8 mouse cellular contexts compared by ENCODE assay signal in the genomic region with DNA sequence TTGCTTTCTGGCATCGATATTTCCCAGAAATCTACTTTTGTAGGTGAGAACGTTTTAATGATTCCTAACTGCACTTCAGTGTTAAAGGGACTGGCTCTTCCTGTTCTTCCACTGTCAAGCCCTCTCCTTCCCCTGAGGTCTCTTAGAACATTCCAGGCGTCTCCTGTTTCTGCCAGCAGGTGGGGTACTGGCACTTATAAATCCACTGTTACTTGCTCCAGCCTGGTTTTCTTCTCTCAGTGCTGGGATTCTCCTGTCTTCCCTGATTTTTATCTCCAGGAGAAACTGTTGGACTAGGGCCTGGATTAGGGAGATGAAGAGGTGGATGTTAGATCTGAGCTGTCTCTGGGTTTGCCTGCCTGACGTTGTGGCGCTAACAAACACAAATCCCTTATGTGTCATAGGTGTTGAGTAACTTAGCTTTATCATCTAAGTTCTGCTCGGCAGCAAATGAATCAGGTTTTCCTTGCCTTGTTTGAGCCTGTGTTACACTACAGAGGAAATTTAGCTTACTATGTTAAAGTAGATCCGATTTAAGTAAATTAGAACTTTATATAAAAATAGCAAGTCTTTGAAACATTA. TPM values are rescaled to one million over a fixed set of nuclear protein-coding genes. Genes with fewer than 3 reads are reported as not detected.
DNase-seq lines count a peak whose midpoint lies in the region; ATAC-seq and TF ChIP-seq lines count a peak whose summit lies in the region.

No protein-coding gene starts in this region.

- 35% methylated on average over 7 of the region's 7 CpGs for WGBS in heart, embryonic 10.5 days
- 37% methylated on average over 7 of the region's 7 CpGs for WGBS in liver, embryonic 14.5 days (ENCODE audit: insufficient replicate concordance)

- H3K36me3 ChIP-seq in heart, embryonic 10.5 days, result no peaks in the 10 kb centered on the region
- H3K36me3 ChIP-seq in liver, embryonic 14.5 days (replicated peaks; ENCODE audit: control insufficient read depth, insufficient read depth, low read depth), result no peaks in the 10 kb centered on the region

- ATAC-seq in liver, embryonic 14.5 days (ENCODE audit: insufficient read depth), result no peak

- no peak overlapping the region for H3K4me2 ChIP-seq in liver, embryonic 14.5 days (ENCODE audit: low read depth)

- H3K9ac ChIP-seq in liver, embryonic 14.5 days (replicated peaks), result no peak overlapping the region

- peak; percentile 49 for TF ChIP-seq CTCF in liver, embryonic 14.5 days (IDR thresholded peaks at IDR 0.05; ENCODE audit: low read depth)

- no peaks in the 10 kb centered on the region; the same call in 1 of the 2 replicates for H3K4me1 ChIP-seq in heart, embryonic 10.5 days
- H3K4me1 ChIP-seq in liver, embryonic 14.5 days (replicated peaks; ENCODE audit: control insufficient read depth in 2 of 2, insufficient read depth in 2 of 2, low read length in 1 of 2), result no peaks in the 10 kb centered on the region; a peak in 1 of 4 replicates

- H3K27me3 ChIP-seq in heart, embryonic 10.5 days (ENCODE audit: insufficient read depth, poor library complexity, severe bottlenecking), result no peaks in the 10 kb centered on the region
- H3K27me3 ChIP-seq in liver, embryonic 14.5 days (ENCODE audit: control insufficient read depth, insufficient read depth, low read length), result no peaks in the 10 kb centered on the region

- no peak for TF ChIP-seq EP300 in liver, embryonic 14.5 days (IDR thresholded peaks at IDR 0.05; ENCODE audit: low read depth)

- H3K4me3 ChIP-seq in heart, embryonic 10.5 days, result no peak overlapping the region
- H3K4me3 ChIP-seq in liver, embryonic 14.5 days (ENCODE audit: insufficient read depth in 1 of 2, low read depth in 2 of 2, low read length in 2 of 2), result no peak overlapping the region

- DNase-seq in 3T3-L1 (ENCODE audit: low read depth, low spot score), result peak; percentile 89
- DNase-seq in adrenal gland, postnatal 14 days, result peak; percentile 68
- DNase-seq in fibroblast of lung, adult 2 months (ENCODE audit: low read depth), result peak; percentile 58
- peak; percentile 85 for DNase-seq in heart, embryonic 10.5 days (ENCODE audit: low spot score)
- DNase-seq in kidney, postnatal 14 days, result peak; percentile 88
- DNase-seq in liver, embryonic 14.5 days (ENCODE audit: low read depth in 3 of 3, low spot score in 3 of 3), result no peak
- peak; percentile 28 for DNase-seq in ovary, postnatal 10 days (ENCODE audit: low spot score)
- peak; percentile 73 to 77 for DNase-seq in urinary bladder, postnatal 36 days (ENCODE audit: low spot score in 2 of 2)

- no peak overlapping the region for H3K27ac ChIP-seq in heart, embryonic 10.5 days
- H3K27ac ChIP-seq in liver, embryonic 14.5 days, result no peak overlapping the region

- no peaks in the 10 kb centered on the region for H3K9me3 ChIP-seq in heart, embryonic 10.5 days
- no peaks in the 10 kb centered on the region for H3K9me3 ChIP-seq in liver, embryonic 14.5 days (ENCODE audit: control insufficient read depth, low read length)

RNA-seq across cellular contexts. Expression of gene Pld1, which starts 44.0 kb away (rescaled TPM):
- total RNA-seq in adrenal gland, postnatal 14 days (2021), result 9.6 and 10.8 TPM in 2 replicates
- polyA plus RNA-seq in heart, embryonic 10.5 days (2016; fragmentation: Nextera tagmentation; extraction: Ambion mirVana), result 5.7 TPM in 2 replicates
- polyA plus RNA-seq in liver, embryonic 14.5 days (2012; rRNA removed), result 1.3 and 2.9 TPM in 2 replicates
- polyA plus RNA-seq in liver, embryonic 14.5 days (2014; fragmentation: Nextera tagmentation; extraction: Ambion mirVana), result 3.2 and 4.4 TPM in 2 replicates

Comparison
In these comparisons a context has a peak if more than half of its experiments do, and no peak if none do; other contexts are left out.
1. DNase-seq: peak in 3T3-L1 (single experiment), adrenal gland, postnatal 14 days (single experiment), fibroblast of lung, adult 2 months (single experiment), heart, embryonic 10.5 days (single experiment), kidney, postnatal 14 days (single experiment), ovary, postnatal 10 days (single experiment) and urinary bladder, postnatal 36 days (2 of 2); none in liver, embryonic 14.5 days (0 of 3).